Mouse (Mus musculus) lung, postnatal 4 days (tissue): Measurements from ENCODE around the gene Ndufa3.
"Not testable (repeated sequence)": the region's sequence is repeated elsewhere in the genome, so short reads cannot be mapped to it uniquely, and the experiment has no call there.

Experiments
- DNase-seq, 2 experiments: peaks; one replicate each; pipeline ENCODE4 v3.0.0; 2021

Ndufa3 gene

DNA sequence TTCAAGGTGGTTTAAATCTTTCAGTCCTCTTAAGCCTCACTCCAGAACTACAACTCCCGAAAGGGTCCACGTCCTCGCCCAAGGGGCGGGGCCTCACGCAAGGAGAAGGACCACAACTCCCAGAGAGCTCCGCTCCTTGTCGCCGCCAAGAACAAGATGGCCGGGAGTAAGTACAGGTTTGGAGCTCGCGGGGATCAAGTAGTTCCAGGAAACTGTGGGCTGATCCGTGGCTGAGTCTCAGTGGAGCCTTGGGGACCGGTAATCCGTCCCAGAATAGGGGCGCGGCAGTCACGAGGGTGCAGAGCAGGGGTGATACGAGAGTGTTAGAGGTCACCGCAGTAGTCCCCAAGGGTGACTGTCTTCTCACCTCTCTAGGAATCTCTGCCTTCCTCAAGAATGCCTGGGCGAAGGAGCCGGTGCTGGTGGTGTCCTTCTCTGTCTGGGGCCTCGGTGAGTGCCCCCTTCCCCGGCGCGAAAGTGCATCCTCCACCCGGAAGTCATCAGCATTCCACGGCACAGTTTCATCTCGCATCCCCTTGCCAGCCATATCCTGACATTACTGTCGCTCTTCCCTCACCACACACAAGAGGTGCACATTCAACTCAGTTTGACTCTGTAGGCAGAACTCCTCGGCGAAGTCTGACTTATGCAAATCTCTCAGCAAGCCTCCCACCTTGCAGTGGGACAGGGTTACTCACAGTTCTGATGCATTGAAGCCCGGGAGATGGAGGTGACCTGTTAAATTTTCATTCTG is at the start of gene Ndufa3:
Gene Ndufa3 (plus strand): TSS at position 132 of the 754 bp plus-strand sequence.
- peak; percentile 89 to 93 for DNase-seq

- DNase-seq, result no peak
Measured at GRCm38 (mm10) chr7:3569725-3570124, 47.4 kb upstream of the Ndufa3 start.

DNA sequence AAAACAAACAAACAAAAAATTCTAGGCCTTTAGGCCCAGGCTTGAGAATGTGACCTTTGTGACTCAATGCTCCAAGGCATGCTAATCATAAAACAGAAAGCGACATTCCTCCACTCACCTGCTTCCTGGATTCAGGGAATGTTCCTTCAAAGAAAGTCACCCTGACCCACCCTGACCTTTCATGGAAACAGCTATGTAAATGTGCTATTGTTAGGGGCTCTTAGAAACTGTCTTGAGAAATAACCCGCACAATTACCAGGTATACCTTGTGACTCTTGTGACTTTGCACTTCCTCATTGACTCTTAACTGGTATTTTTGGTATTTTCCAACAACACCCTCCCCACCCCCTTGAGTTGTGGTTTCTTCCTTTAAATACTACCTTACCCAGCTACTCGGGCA is 46.6 kb upstream of the Ndufa3 start:
- not testable (repeated sequence) for DNase-seq

DNA sequence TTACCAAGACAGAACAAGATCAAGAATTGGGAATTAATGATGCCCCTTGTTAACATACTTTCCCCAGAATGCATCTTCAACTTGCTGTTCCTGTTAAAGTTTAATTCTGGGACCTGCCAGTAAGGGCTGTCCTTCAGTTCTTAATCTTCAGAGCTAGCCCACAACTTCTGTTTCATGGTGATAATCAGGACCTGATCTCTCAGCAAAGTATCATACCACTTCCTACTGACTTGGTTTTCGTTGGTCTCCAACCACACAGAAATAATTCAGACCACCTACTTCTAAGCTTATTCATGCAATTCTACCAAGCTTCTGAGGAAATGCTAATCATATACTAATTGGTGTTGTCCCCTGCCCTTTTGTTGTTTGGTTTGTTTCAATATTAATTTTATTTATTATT is 45.3 kb upstream of the Ndufa3 start:
- DNase-seq, result no peak

- no peak for DNase-seq
Measured at GRCm38 (mm10) chr7:3574216-3574615, 43.0 kb upstream of the Ndufa3 start.

DNA sequence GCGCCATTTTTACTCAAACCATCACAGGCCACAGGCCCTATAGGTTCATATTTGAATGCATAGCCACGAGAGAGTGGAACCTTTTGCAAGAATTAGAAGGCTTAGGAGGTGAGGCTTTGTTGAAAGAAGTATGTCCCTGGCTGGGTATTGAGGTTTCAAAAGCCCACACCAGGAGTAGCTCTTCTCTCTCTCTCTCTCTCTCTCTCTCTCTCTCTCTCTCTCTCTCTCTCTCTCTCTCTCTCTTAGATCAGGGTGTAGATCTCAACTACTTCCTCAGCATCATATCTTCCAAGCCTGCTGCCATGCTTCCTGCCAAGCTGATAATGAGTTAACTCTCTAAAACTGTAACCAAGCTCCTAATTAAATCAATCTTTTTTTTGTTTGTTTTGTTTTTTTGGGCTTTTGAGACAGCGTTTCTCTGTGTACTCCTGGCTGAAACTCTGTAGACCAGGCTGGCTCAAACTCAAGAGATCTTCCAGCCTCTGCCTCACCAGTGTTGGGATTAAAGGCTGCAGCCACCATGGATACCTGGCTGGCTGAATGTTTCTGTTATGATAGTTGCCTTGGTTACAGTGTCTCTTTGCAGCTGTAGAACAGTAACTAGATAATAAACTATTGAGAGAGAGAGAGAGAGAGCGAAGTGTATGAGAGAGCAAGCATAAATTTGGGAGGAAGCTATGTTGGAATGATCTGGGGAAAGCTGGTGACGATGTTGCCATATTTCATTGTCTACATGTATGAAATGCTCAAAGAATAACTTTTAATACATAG is 40.6 kb upstream of the Ndufa3 start:
- DNase-seq, result no peak

- no peak for DNase-seq
Measured at GRCm38 (mm10) chr7:3578196-3578595, 39.0 kb upstream of the Ndufa3 start.

GRCm38 (mm10) chr7:3578952-3579546 is 38.1 kb upstream of the Ndufa3 start:
- no peak for DNase-seq

DNA sequence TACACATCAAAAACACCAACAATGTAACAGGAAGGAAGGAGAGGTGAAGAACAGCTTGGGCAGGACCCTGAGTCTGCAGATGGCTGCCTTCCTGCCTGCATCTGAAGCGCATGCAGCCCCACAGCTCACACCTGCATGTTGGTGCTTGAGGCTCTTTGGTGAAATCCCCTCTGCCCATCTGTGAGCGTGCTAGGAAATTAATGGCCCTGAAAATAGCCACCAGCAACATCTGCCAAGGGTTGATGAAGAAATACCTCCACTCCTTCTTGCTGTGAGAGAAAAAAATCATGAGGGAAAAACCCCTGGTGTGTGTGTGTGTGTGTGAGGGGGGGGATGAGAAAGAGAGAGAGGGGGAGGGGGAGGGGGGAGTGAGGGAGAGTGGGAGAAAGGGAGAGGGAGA is 37.1 kb upstream of the Ndufa3 start:
- DNase-seq, result no peak

DNA sequence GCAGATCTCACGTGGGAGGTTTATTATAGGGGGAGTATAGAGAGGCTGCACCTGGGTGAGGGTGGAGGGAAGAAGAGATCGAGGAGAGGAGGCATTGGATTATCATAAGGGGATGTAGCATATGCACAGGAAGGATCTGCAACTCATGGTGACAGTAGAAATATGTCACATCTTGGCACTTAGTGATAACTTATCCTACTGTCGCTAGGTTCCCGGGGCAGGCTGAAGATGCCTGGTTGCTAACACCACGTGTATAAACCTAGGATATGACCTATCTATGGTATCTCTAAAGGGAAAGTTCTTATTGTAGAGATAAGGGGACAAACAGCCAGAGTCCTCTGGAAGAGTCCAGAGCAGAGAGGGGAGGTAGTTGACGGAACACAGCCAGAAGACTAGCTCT is 31.4 kb upstream of the Ndufa3 start:
- DNase-seq, result no peak

- no peak for DNase-seq
Measured at GRCm38 (mm10) chr7:3586255-3586654, 30.9 kb upstream of the Ndufa3 start.

GRCm38 (mm10) chr7:3587292-3587691 is 29.9 kb upstream of the Ndufa3 start:
- no peak for DNase-seq

GRCm38 (mm10) chr7:3590550-3590949 is 26.6 kb upstream of the Ndufa3 start:
- DNase-seq, result no peak

GRCm38 (mm10) chr7:3591534-3591933 is 25.6 kb upstream of the Ndufa3 start:
- no peak for DNase-seq

DNA sequence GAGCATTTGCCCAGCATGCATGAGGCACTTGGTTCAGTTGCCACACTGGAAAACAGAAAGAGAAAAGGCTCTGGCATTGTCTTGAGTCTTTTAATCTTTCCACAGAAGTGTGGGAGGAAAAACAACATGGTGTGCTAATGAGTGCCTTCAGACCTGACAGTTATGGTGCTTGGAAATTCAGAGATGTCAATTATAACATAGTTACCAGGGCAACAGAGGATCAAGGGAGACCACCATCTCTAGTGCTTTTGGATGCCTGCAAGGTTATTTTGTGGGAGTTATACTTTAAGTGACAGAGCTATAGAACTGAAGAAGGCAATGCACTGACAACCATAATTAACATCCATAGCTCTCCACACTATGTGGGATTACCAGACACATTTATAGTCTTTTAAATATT is 23.3 kb upstream of the Ndufa3 start:
- DNase-seq, result no peak

GRCm38 (mm10) chr7:3594686-3595085 is 22.5 kb upstream of the Ndufa3 start:
- DNase-seq, result no peak

DNA sequence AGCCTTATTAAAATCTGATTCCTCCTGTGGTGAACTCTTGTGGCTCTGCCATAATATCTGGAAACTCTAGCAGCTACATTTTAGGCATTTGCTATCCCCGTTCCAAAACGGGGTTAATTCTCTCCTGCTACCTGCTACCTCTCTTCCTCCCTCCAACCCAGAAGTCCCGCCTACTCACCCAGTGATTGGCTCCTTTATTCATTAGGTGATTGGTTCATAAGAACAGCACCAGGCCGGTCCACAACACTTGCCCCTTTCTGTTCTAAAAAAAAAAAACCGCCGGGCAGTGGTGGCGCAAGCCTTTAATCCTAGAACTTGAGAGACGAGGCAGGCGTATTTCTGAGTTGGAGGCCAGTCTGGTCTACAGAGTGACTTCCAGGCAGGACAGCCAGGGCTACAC is 22.0 kb upstream of the Ndufa3 start:
- DNase-seq, result peak in 1 of 2 experiments; percentile 29

DNA sequence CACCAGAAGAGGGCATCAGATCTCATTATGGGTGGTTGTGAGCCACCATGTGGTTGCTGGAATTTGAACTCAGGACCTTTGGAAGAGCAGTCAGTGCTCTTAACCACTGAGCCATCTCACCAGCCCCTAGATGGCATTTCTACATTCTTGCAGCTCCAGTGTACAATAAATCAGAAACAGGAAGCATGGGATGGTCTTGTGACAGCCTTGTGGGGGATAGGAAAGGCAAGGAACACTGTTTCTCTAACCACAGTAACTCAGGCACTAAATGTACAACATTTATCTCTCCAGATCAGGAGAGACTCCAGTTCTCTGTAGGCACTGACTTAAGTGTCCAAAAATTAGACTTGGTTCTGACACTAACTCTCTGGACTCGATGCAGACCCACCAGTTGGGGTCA is 19.4 kb upstream of the Ndufa3 start:
- not testable (repeated sequence) for DNase-seq

GRCm38 (mm10) chr7:3601119-3601518 is 16.1 kb upstream of the Ndufa3 start:
- DNase-seq, result peak in 1 of 2 experiments; percentile 75

GRCm38 (mm10) chr7:3606798-3607197 is 10.4 kb upstream of the Ndufa3 start:
- peak in 1 of 2 experiments; percentile 21 for DNase-seq

DNA sequence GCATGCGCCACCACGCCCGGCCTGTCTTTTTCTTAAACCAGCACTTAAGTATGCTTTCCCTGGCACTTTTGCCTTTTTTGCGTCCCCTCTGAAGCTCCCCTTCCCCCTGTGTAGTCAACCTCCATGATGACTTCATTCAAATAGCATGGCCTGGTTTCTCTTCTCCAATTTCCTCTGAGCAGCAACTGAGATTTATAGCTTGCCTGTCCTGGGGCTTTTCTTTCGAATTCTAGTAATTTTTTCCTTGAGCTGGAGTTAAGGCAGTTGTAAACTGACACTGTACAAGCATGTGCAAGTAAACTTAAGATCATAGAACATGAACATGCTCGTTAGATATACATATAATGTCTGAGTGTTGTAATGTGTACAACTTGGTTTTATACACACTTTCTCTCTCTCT is 9.8 kb upstream of the Ndufa3 start:
- no peak for DNase-seq

GRCm38 (mm10) chr7:3608668-3609067 is 8.5 kb upstream of the Ndufa3 start:
- DNase-seq, result no peak

DNA sequence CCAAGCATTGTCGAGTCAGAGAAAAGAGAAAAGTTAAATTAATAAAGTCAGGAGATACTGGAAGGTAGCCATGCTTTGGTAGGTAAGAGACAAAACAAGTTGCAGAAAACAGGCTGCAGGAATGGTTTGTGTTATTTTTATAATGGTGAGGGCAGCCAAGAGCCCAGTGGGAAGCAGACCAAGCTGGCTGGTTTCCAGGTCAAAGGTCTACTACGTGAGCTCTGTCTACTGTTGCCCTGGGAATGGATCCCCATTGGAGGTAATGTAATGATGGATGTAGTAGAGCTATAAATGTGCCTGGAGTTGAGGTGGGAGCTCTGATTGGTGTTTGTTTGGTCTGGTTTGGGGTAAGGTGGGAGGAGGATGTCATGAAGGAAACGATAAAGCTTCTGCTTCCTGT is 8.1 kb upstream of the Ndufa3 start:
- DNase-seq, result peak; percentile 34 to 45

DNA sequence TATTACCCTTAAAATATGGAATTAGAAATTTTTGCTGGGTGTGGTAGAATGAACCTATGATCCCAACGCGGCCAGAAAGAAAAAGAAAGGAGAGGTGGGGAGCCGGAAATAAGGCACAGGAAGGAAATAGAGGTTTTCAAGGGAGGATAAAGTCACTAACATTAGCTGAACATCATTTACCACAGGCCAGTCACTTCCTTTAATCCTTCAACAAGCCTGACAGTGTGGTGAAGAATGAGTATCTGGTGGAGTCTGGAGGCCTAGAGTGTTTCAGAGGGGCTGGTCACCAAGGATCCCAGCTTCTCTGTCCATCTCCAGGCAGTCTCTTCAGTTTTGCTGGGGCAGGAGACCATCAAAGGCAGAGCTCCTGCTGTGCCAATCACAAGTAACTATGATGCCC is 6.7 kb upstream of the Ndufa3 start:
- no peak for DNase-seq
